In genomic region chr6:27782251-27782650, GRCm38 (mm10) we compare ENCODE assay signal across 21 mouse cellular contexts.
"Had no signal": no experiment of that assay in that cellular context is flagged by ENCODE, and none has a peak within 500 bp of the region (broad histone marks: within the 10 kb centered on the region; RNA-seq: fewer than 3 reads in every experiment).

No protein-coding gene starts in this region.

- ATAC-seq: lung, postnatal 0 days; midbrain, embryonic 16.5 days had no signal

- H3K27me3 ChIP-seq: lung, embryonic 15.5 days; midbrain, embryonic 12.5 days; neural tube, embryonic 13.5 days; neural tube, embryonic 15.5 days; stomach, embryonic 15.5 days had no signal

- H3K4me2 ChIP-seq: lung, embryonic 15.5 days; midbrain, embryonic 12.5 days; neural tube, embryonic 13.5 days; neural tube, embryonic 15.5 days; stomach, embryonic 15.5 days had no signal

- H3K4me3 ChIP-seq: lung, embryonic 15.5 days; midbrain, embryonic 10.5 days; midbrain, embryonic 12.5 days; myocyte; neural tube, embryonic 13.5 days; neural tube, embryonic 15.5 days; stomach, embryonic 15.5 days had no signal

- H3K27ac ChIP-seq: lung, embryonic 15.5 days; midbrain, embryonic 10.5 days; midbrain, embryonic 12.5 days; neural tube, embryonic 13.5 days; neural tube, embryonic 15.5 days; stomach, embryonic 15.5 days; stomach, postnatal 0 days had no signal

- DNase-seq: lung, adult 18-20 months; lung, postnatal 14 days; lung, postnatal 4 days; midbrain, embryonic 14.5 days; retina, postnatal 1 day; right cerebral cortex, adult 18-20 months; right cerebral cortex, postnatal 25 days; right cerebral cortex, postnatal 4 days; thymus, adult 2 months; thymus, postnatal 25 days; thymus, postnatal 4 days had no signal

- H3K4me1 ChIP-seq: lung, embryonic 15.5 days; midbrain, embryonic 10.5 days; midbrain, embryonic 12.5 days; neural tube, embryonic 13.5 days; neural tube, embryonic 15.5 days; stomach, embryonic 15.5 days had no signal

- H3K9me3 ChIP-seq: lung, embryonic 15.5 days; midbrain, embryonic 10.5 days; midbrain, embryonic 12.5 days; neural tube, embryonic 13.5 days; neural tube, embryonic 15.5 days; stomach, embryonic 15.5 days had no signal

- H3K9ac ChIP-seq: lung, embryonic 15.5 days; midbrain, embryonic 12.5 days; neural tube, embryonic 13.5 days; neural tube, embryonic 15.5 days; stomach, embryonic 15.5 days had no signal

- H3K36me3 ChIP-seq: lung, embryonic 15.5 days; midbrain, embryonic 10.5 days; midbrain, embryonic 12.5 days; neural tube, embryonic 13.5 days; neural tube, embryonic 15.5 days; stomach, embryonic 15.5 days had no signal
